Mouse (Mus musculus): ENCODE results near the gene Crybg2. TPM values are rescaled to one million over a fixed set of nuclear protein-coding genes. Genes with fewer than 3 reads are reported as not detected.

The Crybg2 gene
- total and polyA plus RNA-seq, 2 experiments = 1.4 to 1.6 TPM

GRCm38 (mm10) chr4:134129482-134129881 lies 68.9 kb downstream of the Crybg2 start:
- 69% methylated on average over 6 of the region's 6 CpGs for WGBS
- H3K27ac ChIP-seq (replicated peaks; ENCODE audit: insufficient read depth, low read depth, low read length) = 0 out of 2 replicates have a peak overlapping the region, but pooled peaks have one; percentile 5
- H3K4me1 ChIP-seq (ENCODE audit: control insufficient read depth, insufficient read depth, low read length) = peaks cover 3% of the 10 kb centered on the region; the same call in 1 of the 2 replicates
- TF ChIP-seq POLR2A (IDR thresholded peaks at IDR 0.05; ENCODE audit: extremely low read depth, insufficient read depth, low read length) = no peak
- no peak for TF ChIP-seq CTCF (IDR thresholded peaks at IDR 0.05; ENCODE audit: low read depth, low read length)
- peaks cover 24% of the 10 kb centered on the region for H3K36me3 ChIP-seq (ENCODE audit: control insufficient read depth, insufficient read depth, low read length)
- H3K9ac ChIP-seq (ENCODE audit: low read depth, low read length) = no peak overlapping the region
- no peak for DNase-seq (ENCODE audit: extremely low read depth, low read depth, low spot score)
- no peak overlapping the region for H3K4me3 ChIP-seq (ENCODE audit: insufficient read depth, low read depth, low read length)
- no peaks in the 10 kb centered on the region for H3K27me3 ChIP-seq (ENCODE audit: control insufficient read depth, insufficient read depth, low read length)
- no peaks in the 10 kb centered on the region for H3K79me2 ChIP-seq (ENCODE audit: control insufficient read depth, insufficient read depth, low read length)

- Histone ChIP-seq H3K9ac (ENCODE audit: low read depth, low read length) (no peak overlapping the region), H3K4me3 (ENCODE audit: insufficient read depth, low read depth, low read length) (no peak overlapping the region), H3K27me3 (ENCODE audit: control insufficient read depth, insufficient read depth, low read length) (no peaks in the 10 kb centered on the region), H3K36me3 (ENCODE audit: control insufficient read depth, insufficient read depth, low read length) (peaks cover 43% of the 10 kb centered on the region), H3K4me1 (ENCODE audit: control insufficient read depth, insufficient read depth, low read length) (peaks cover 3% of the 10 kb centered on the region; the same call in 1 of the 2 replicates), H3K79me2 (ENCODE audit: control insufficient read depth, insufficient read depth, low read length) (no peaks in the 10 kb centered on the region), H3K27ac (replicated peaks; ENCODE audit: insufficient read depth, low read depth, low read length) (no peak overlapping the region)
- TF ChIP-seq POLR2A (IDR thresholded peaks at IDR 0.05; ENCODE audit: extremely low read depth, insufficient read depth, low read length) (no peak), CTCF (IDR thresholded peaks at IDR 0.05; ENCODE audit: low read depth, low read length) (no peak)
- DNase-seq (ENCODE audit: extremely low read depth, low read depth, low spot score) = no peak
- 82% methylated on average over 3 of the region's 3 CpGs for WGBS
Measured at GRCm38 (mm10) chr4:134132117-134132516, 71.5 kb downstream of the Crybg2 start.

DNA sequence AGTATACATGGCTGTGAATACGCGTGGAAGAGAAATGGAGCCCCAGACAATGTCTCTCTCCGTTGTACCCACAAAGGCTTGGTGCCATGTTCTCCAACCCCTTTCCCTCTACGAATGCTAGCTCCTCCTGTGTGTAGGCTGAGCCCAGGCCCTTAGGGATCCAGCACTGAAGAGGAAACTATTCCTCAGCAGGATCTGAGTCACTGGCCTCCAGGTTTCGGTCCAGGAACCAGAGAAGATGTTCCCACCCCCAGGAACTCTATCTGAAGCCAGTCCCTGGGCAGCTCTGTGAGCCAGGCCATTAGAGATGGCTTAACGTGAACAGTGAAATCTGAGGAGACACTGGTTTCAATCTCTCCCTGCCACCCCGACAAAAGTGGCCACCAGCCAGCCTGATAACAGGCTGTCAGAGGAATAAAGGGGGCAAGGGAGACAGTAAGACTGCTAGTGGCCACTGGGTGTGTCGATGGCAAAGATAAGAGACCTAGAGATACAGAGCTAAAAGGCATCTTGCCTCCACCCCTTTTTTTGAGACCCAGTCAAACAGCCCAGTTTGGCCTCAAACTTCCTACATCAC lies 72.0 kb downstream of the Crybg2 start:
- Histone ChIP-seq H3K4me1 (ENCODE audit: control insufficient read depth, insufficient read depth, low read length) (peaks cover 3% of the 10 kb centered on the region; the same call in 1 of the 2 replicates), H3K79me2 (ENCODE audit: control insufficient read depth, insufficient read depth, low read length) (no peaks in the 10 kb centered on the region), H3K9ac (ENCODE audit: low read depth, low read length) (no peak overlapping the region), H3K27me3 (ENCODE audit: control insufficient read depth, insufficient read depth, low read length) (no peaks in the 10 kb centered on the region), H3K4me3 (ENCODE audit: insufficient read depth, low read depth, low read length) (no peak overlapping the region), H3K27ac (replicated peaks; ENCODE audit: insufficient read depth, low read depth, low read length) (no peak overlapping the region), H3K36me3 (ENCODE audit: control insufficient read depth, insufficient read depth, low read length) (peaks cover 48% of the 10 kb centered on the region)
- DNase-seq (ENCODE audit: extremely low read depth, low read depth, low spot score) = no peak
- TF ChIP-seq POLR2A (IDR thresholded peaks at IDR 0.05; ENCODE audit: extremely low read depth, insufficient read depth, low read length) (no peak), CTCF (IDR thresholded peaks at IDR 0.05; ENCODE audit: low read depth, low read length) (no peak)
- 76% methylated on average over 8 of the region's 8 CpGs for WGBS

DNA sequence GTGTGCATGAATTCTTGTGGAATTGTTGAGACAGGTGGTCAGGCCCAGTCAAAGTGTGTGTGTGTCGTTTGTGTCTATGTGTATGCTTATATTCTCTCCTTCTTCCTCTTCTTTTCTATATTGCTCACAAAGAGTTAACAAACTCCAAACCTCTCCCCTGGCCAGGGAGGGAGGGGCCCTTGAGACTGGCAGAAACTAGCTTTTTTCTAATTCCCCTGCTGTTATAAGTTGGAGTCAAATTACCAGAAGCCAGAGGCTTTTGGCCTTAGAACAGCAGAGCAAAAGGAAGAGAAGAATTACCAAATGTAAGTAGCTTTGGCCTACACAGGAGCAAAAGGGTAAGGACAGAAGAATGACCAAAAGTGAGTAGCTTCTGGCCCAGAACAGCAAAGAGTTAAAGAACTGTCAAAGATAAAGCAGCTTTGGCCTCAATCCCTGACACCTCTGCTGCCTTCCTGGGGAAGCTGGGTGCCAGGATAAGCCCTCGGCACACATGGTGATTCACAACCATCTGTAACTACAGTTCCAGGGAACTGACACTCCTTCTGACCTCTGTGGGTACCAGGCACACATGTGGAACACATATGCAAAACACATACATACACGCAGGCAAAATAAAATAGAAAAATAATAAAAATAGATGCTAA lies 75.8 kb downstream of the Crybg2 start:
- Histone ChIP-seq H3K36me3 (ENCODE audit: control insufficient read depth, insufficient read depth, low read length) (peaks cover 57% of the 10 kb centered on the region), H3K79me2 (ENCODE audit: control insufficient read depth, insufficient read depth, low read length) (no peaks in the 10 kb centered on the region), H3K4me3 (ENCODE audit: insufficient read depth, low read depth, low read length) (no peak overlapping the region), H3K9ac (ENCODE audit: low read depth, low read length) (no peak overlapping the region), H3K4me1 (ENCODE audit: control insufficient read depth, insufficient read depth, low read length) (no peaks in the 10 kb centered on the region), H3K27ac (replicated peaks; ENCODE audit: insufficient read depth, low read depth, low read length) (no peak overlapping the region), H3K27me3 (ENCODE audit: control insufficient read depth, insufficient read depth, low read length) (no peaks in the 10 kb centered on the region)
- WGBS = 74% methylated on average over 3 of the region's 3 CpGs
- no peak for DNase-seq (ENCODE audit: extremely low read depth, low read depth, low spot score)
- TF ChIP-seq CTCF (IDR thresholded peaks at IDR 0.05; ENCODE audit: low read depth, low read length) (no peak), POLR2A (IDR thresholded peaks at IDR 0.05; ENCODE audit: extremely low read depth, insufficient read depth, low read length) (no peak)

DNA sequence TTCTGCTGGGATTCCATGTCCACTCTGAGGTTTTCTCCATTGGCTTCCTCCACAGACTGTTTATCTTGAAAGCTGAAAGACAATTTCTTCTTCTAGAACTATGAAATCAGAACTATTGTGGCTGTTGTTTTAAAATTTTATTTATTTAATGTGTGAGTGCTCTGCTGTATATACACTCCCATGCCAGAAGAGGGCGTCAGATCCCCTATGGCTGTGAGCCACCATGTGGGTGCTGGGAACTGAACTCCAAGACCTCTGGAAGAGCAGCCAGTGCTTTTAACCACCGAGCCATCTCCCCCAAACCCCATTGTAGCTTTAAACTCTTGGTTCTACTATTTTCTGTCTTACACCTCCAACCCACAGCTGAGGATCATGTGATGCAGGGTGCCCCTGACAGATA lies 78.2 kb downstream of the Crybg2 start:
- H3K9ac ChIP-seq (ENCODE audit: low read depth, low read length) = no peak overlapping the region
- H3K4me1 ChIP-seq (ENCODE audit: control insufficient read depth, insufficient read depth, low read length) = no peaks in the 10 kb centered on the region
- no peak for DNase-seq (ENCODE audit: extremely low read depth, low read depth, low spot score)
- no peak overlapping the region for H3K27ac ChIP-seq (replicated peaks; ENCODE audit: insufficient read depth, low read depth, low read length)
- 72% methylated on average over 2 of the region's 2 CpGs for WGBS
- no peak overlapping the region for H3K4me3 ChIP-seq (ENCODE audit: insufficient read depth, low read depth, low read length)
- no peaks in the 10 kb centered on the region for H3K27me3 ChIP-seq (ENCODE audit: control insufficient read depth, insufficient read depth, low read length)
- H3K79me2 ChIP-seq (ENCODE audit: control insufficient read depth, insufficient read depth, low read length) = no peaks in the 10 kb centered on the region
- TF ChIP-seq POLR2A (IDR thresholded peaks at IDR 0.05; ENCODE audit: extremely low read depth, insufficient read depth, low read length) (no peak), CTCF (IDR thresholded peaks at IDR 0.05; ENCODE audit: low read depth, low read length) (peak; percentile 47; the same call in 1 of the 2 replicates)
- H3K36me3 ChIP-seq (ENCODE audit: control insufficient read depth, insufficient read depth, low read length) = peaks cover 66% of the 10 kb centered on the region

Other genes with a start within 250 kb of the Crybg2 start
- gene Rps6ka1, start 173.0 kb upstream of the Crybg2 start, total RNA-seq (2014; rRNA removed) = 4.1 and 5.1 TPM in 2 replicates
- gene Rps6ka1, start 173.0 kb upstream of the Crybg2 start, polyA plus RNA-seq (2012; rRNA removed) = 8.6 and 16.9 TPM in 2 replicates
- 21.1 and 35.2 TPM in 2 replicates for gene Hmgn2, start 92.2 kb upstream of the Crybg2 start, total RNA-seq (2014; rRNA removed)
- 3.1 and 3.7 TPM in 2 replicates for gene Hmgn2, start 92.2 kb upstream of the Crybg2 start, polyA plus RNA-seq (2012; rRNA removed)
- gene Dhdds, start 59.9 kb upstream of the Crybg2 start, total RNA-seq (2014; rRNA removed) = 14.0 and 15.6 TPM in 2 replicates
- gene Dhdds, start 59.9 kb upstream of the Crybg2 start, polyA plus RNA-seq (2012; rRNA removed) = 19.2 and 21.3 TPM in 2 replicates
- not detected in 2 replicates for gene Lin28a, start 42.0 kb upstream of the Crybg2 start, total RNA-seq (2014; rRNA removed)
- not detected in 2 replicates for gene Lin28a, start 42.0 kb upstream of the Crybg2 start, polyA plus RNA-seq (2012; rRNA removed)
- not detected in 2 replicates for gene Zfp683, start 7.0 kb upstream of the Crybg2 start, total RNA-seq (2014; rRNA removed)
- gene Zfp683, start 7.0 kb upstream of the Crybg2 start, polyA plus RNA-seq (2012; rRNA removed) = 0.55 and 1.0 TPM in 2 replicates
- 20.0 and 26.8 TPM in 2 replicates for gene Cd52, start 34.3 kb downstream of the Crybg2 start, total RNA-seq (2014; rRNA removed)
- 7.6 and 10.4 TPM in 2 replicates for gene Cd52, start 34.3 kb downstream of the Crybg2 start, polyA plus RNA-seq (2012; rRNA removed)
- gene Ubxn11, start 41.8 kb downstream of the Crybg2 start, total RNA-seq (2014; rRNA removed) = 0.09 and 0.34 TPM in 2 replicates
- gene Ubxn11, start 41.8 kb downstream of the Crybg2 start, polyA plus RNA-seq (2012; rRNA removed) = 0.66 and 1.2 TPM in 2 replicates
- gene Sh3bgrl3, start 68.0 kb downstream of the Crybg2 start, total RNA-seq (2014; rRNA removed) = 6.0 and 10.3 TPM in 2 replicates
- gene Sh3bgrl3, start 68.0 kb downstream of the Crybg2 start, polyA plus RNA-seq (2012; rRNA removed) = 36.6 and 45.0 TPM in 2 replicates
- gene Cep85, start 126.3 kb downstream of the Crybg2 start, total RNA-seq (2014; rRNA removed) = 99.8 and 108 TPM in 2 replicates
- gene Cep85, start 126.3 kb downstream of the Crybg2 start, polyA plus RNA-seq (2012; rRNA removed) = 50.5 and 61.5 TPM in 2 replicates
- gene Gm7534, start 142.2 kb downstream of the Crybg2 start, total RNA-seq (2014; rRNA removed) = not detected in 2 replicates
- not detected in 2 replicates for gene Gm7534, start 142.2 kb downstream of the Crybg2 start, polyA plus RNA-seq (2012; rRNA removed)
- gene Catsper4, start 166.6 kb downstream of the Crybg2 start, total RNA-seq (2014; rRNA removed) = not detected in 2 replicates
- not detected in 2 replicates for gene Catsper4, start 166.6 kb downstream of the Crybg2 start, polyA plus RNA-seq (2012; rRNA removed)
- 0.07 and 0.09 TPM in 2 replicates for gene Cnksr1, start 177.6 kb downstream of the Crybg2 start, total RNA-seq (2014; rRNA removed)
- 0.17 and 0.21 TPM in 2 replicates for gene Cnksr1, start 177.6 kb downstream of the Crybg2 start, polyA plus RNA-seq (2012; rRNA removed)
- gene E130218I03Rik, start 182.8 kb downstream of the Crybg2 start, total RNA-seq (2014; rRNA removed) = not detected in 2 replicates
- gene E130218I03Rik, start 182.8 kb downstream of the Crybg2 start, polyA plus RNA-seq (2012; rRNA removed) = not detected in 2 replicates
- gene Zfp593, start 184.8 kb downstream of the Crybg2 start, total RNA-seq (2014; rRNA removed) = 2.9 and 3.2 TPM in 2 replicates
- gene Zfp593, start 184.8 kb downstream of the Crybg2 start, polyA plus RNA-seq (2012; rRNA removed) = 4.6 and 6.8 TPM in 2 replicates
- not detected in 2 replicates for gene Gm30191, start 186.1 kb downstream of the Crybg2 start, total RNA-seq (2014; rRNA removed)
- not detected in 2 replicates for gene Gm30191, start 186.1 kb downstream of the Crybg2 start, polyA plus RNA-seq (2012; rRNA removed)
- 0.13 and 0.28 TPM in 2 replicates for gene Grrp1, start 193.3 kb downstream of the Crybg2 start, total RNA-seq (2014; rRNA removed)
- 0.27 and 0.29 TPM in 2 replicates for gene Grrp1, start 193.3 kb downstream of the Crybg2 start, polyA plus RNA-seq (2012; rRNA removed)
- 7.4 and 7.8 TPM in 2 replicates for gene Pdik1l, start 227.1 kb downstream of the Crybg2 start, total RNA-seq (2014; rRNA removed)
- 2.6 and 2.7 TPM in 2 replicates for gene Pdik1l, start 227.1 kb downstream of the Crybg2 start, polyA plus RNA-seq (2012; rRNA removed)